In the genomic region with DNA sequence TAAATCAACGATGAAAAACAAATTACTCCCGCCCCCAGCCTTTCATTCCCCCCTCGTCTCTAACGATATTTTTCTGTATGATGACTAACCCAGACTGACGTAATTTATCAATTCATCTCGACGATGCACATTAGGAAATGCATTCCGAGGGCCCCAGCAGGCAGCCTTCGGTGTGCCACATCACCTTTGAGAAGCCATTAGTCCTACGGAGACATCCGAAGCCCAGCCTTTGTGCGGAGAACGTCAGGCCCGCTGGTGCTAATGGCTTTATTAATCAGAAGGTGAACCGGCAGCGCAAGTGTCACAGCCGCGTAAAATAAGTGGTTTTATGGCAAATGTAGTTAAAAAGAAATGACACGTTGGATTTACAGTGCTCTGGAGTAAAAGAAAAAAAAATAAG, we compare ENCODE assay signal across 18 mouse cellular contexts.
DNase-seq lines count a peak whose midpoint lies in the region; ATAC-seq lines count a peak whose summit lies in the region.
"Had no signal": no experiment of that assay in that cellular context is flagged by ENCODE, and none has a peak within 500 bp of the region (broad histone marks: within the 10 kb centered on the region; RNA-seq: fewer than 3 reads in every experiment).

No protein-coding gene starts in this region.

- WGBS in midbrain, embryonic 11.5 days: 77% methylated on average over 19 of the region's 19 CpGs
- 53% methylated on average over 19 of the region's 19 CpGs for WGBS in midbrain, embryonic 13.5 days
- WGBS in forebrain, embryonic 16.5 days: 29% methylated on average over 19 of the region's 19 CpGs
- 26% methylated on average over 19 of the region's 19 CpGs for WGBS in hindbrain, embryonic 16.5 days
- WGBS in neural tube, embryonic 15.5 days: 34% methylated on average over 19 of the region's 19 CpGs

- no peak overlapping the region for H3K4me3 ChIP-seq in midbrain, embryonic 11.5 days (ENCODE audit: low read depth, low read length)
- H3K4me3 ChIP-seq in midbrain, embryonic 13.5 days (replicated peaks): no peak overlapping the region
- no peak overlapping the region for H3K4me3 ChIP-seq in forebrain, embryonic 16.5 days (replicated peaks; ENCODE audit: low read length)
- H3K4me3 ChIP-seq in hindbrain, embryonic 16.5 days (ENCODE audit: low read length): no peak overlapping the region
- no peak overlapping the region for H3K4me3 ChIP-seq in neural tube, embryonic 15.5 days (replicated peaks)
- H3K4me3 ChIP-seq: embryonic facial prominence, embryonic 10.5 days; heart, adult 2 months; intestine, embryonic 15.5 days; limb, embryonic 13.5 days; liver, embryonic 13.5 days; lung, embryonic 15.5 days; stomach, embryonic 15.5 days had no signal

- no peaks in the 10 kb centered on the region for H3K27me3 ChIP-seq in midbrain, embryonic 11.5 days (ENCODE audit: control insufficient read depth, insufficient read depth, low read length)
- H3K27me3 ChIP-seq in midbrain, embryonic 13.5 days: no peaks in the 10 kb centered on the region
- no peaks in the 10 kb centered on the region for H3K27me3 ChIP-seq in forebrain, embryonic 16.5 days (replicated peaks; ENCODE audit: control insufficient read depth, insufficient read depth, low read length)
- H3K27me3 ChIP-seq in hindbrain, embryonic 16.5 days (replicated peaks; ENCODE audit: control insufficient read depth, insufficient read depth, low read length): no peaks in the 10 kb centered on the region
- 0 out of 2 replicates have a peak, but pooled peaks cover 3% of the 10 kb centered on the region for H3K27me3 ChIP-seq in neural tube, embryonic 15.5 days (replicated peaks)
- H3K27me3 ChIP-seq: intestine, embryonic 15.5 days; liver, embryonic 13.5 days; lung, embryonic 15.5 days; stomach, embryonic 15.5 days had no signal

- no peak overlapping the region for H3K4me2 ChIP-seq in midbrain, embryonic 11.5 days
- no peak overlapping the region; the same call in 1 of the 2 replicates for H3K4me2 ChIP-seq in midbrain, embryonic 13.5 days (replicated peaks)
- H3K4me2 ChIP-seq in forebrain, embryonic 16.5 days (ENCODE audit: low read length): peak overlapping the region; percentile 6; the same call in 1 of the 2 replicates
- peak overlapping the region; percentile 43 for H3K4me2 ChIP-seq in hindbrain, embryonic 16.5 days (ENCODE audit: low read length)
- H3K4me2 ChIP-seq in neural tube, embryonic 15.5 days: peak overlapping the region; percentile 29
- H3K4me2 ChIP-seq: intestine, embryonic 15.5 days; limb, embryonic 13.5 days; liver, embryonic 13.5 days; lung, embryonic 15.5 days; stomach, embryonic 15.5 days had no signal

- no peak overlapping the region for H3K9ac ChIP-seq in midbrain, embryonic 11.5 days (ENCODE audit: low read length)
- no peak overlapping the region for H3K9ac ChIP-seq in midbrain, embryonic 13.5 days (replicated peaks)
- no peak overlapping the region; the same call in 1 of the 2 replicates for H3K9ac ChIP-seq in forebrain, embryonic 16.5 days (replicated peaks; ENCODE audit: low read depth, low read length)
- no peak overlapping the region; the same call in 1 of the 2 replicates for H3K9ac ChIP-seq in hindbrain, embryonic 16.5 days (ENCODE audit: low read depth, low read length)
- no peak overlapping the region for H3K9ac ChIP-seq in neural tube, embryonic 15.5 days (replicated peaks)
- H3K9ac ChIP-seq: intestine, embryonic 15.5 days; limb, embryonic 13.5 days; liver, embryonic 13.5 days; lung, embryonic 15.5 days; stomach, embryonic 15.5 days had no signal

- H3K36me3 ChIP-seq in midbrain, embryonic 11.5 days (ENCODE audit: control insufficient read depth, insufficient read depth, low read length): no peaks in the 10 kb centered on the region
- no peaks in the 10 kb centered on the region for H3K36me3 ChIP-seq in midbrain, embryonic 13.5 days
- H3K36me3 ChIP-seq in forebrain, embryonic 16.5 days (ENCODE audit: control insufficient read depth, insufficient read depth): no peaks in the 10 kb centered on the region
- no peaks in the 10 kb centered on the region for H3K36me3 ChIP-seq in hindbrain, embryonic 16.5 days (ENCODE audit: control insufficient read depth, insufficient read depth, low read length)
- no peaks in the 10 kb centered on the region for H3K36me3 ChIP-seq in neural tube, embryonic 15.5 days
- H3K36me3 ChIP-seq: embryonic facial prominence, embryonic 10.5 days; intestine, embryonic 15.5 days; limb, embryonic 13.5 days; liver, embryonic 13.5 days; lung, embryonic 15.5 days; stomach, embryonic 15.5 days had no signal

- no peak for ATAC-seq in midbrain, embryonic 11.5 days (ENCODE audit: low FRiP score)
- ATAC-seq in midbrain, embryonic 13.5 days: no peak
- ATAC-seq in forebrain, embryonic 16.5 days: no peak
- no peak for ATAC-seq in hindbrain, embryonic 16.5 days
- ATAC-seq in neural tube, embryonic 15.5 days (ENCODE audit: low FRiP score): no peak
- ATAC-seq: intestine, embryonic 15.5 days had no signal

- H3K9me3 ChIP-seq in midbrain, embryonic 11.5 days (ENCODE audit: control insufficient read depth, low read length): no peaks in the 10 kb centered on the region
- no peaks in the 10 kb centered on the region for H3K9me3 ChIP-seq in midbrain, embryonic 13.5 days
- H3K9me3 ChIP-seq in forebrain, embryonic 16.5 days (ENCODE audit: control insufficient read depth, low read length): no peaks in the 10 kb centered on the region
- H3K9me3 ChIP-seq in hindbrain, embryonic 16.5 days (ENCODE audit: control insufficient read depth, low read length): no peaks in the 10 kb centered on the region
- no peaks in the 10 kb centered on the region for H3K9me3 ChIP-seq in neural tube, embryonic 15.5 days (replicated peaks)
- H3K9me3 ChIP-seq: embryonic facial prominence, embryonic 10.5 days; intestine, embryonic 15.5 days; limb, embryonic 13.5 days; liver, embryonic 13.5 days; lung, embryonic 15.5 days; stomach, embryonic 15.5 days had no signal

- H3K27ac ChIP-seq in midbrain, embryonic 11.5 days (ENCODE audit: low read depth, low read length): no peak overlapping the region
- H3K27ac ChIP-seq in midbrain, embryonic 13.5 days: no peak overlapping the region
- H3K27ac ChIP-seq in forebrain, embryonic 16.5 days (ENCODE audit: low read length): no peak overlapping the region
- no peak overlapping the region for H3K27ac ChIP-seq in hindbrain, embryonic 16.5 days (ENCODE audit: low read depth, low read length)
- no peak overlapping the region for H3K27ac ChIP-seq in neural tube, embryonic 15.5 days (replicated peaks)
- H3K27ac ChIP-seq: embryonic facial prominence, embryonic 10.5 days; heart, adult 2 months; intestine, embryonic 15.5 days; limb, embryonic 13.5 days; liver, embryonic 13.5 days; lung, embryonic 15.5 days; stomach, embryonic 15.5 days had no signal

- peak; percentile 17 for DNase-seq in midbrain, embryonic 11.5 days (ENCODE audit: low spot score, missing footprints)
- no peak for DNase-seq in lung, postnatal 10 days
- no peak for DNase-seq in urinary bladder, postnatal 25 days (ENCODE audit: low spot score)
- DNase-seq: cerebellum, adult 8-10 months; gastrocnemius, postnatal 14 days; heart, adult 2 months; heart, postnatal 36 days; liver, embryonic 13.5 days; thymus, adult 18-20 months had no signal

- no peaks in the 10 kb centered on the region for H3K4me1 ChIP-seq in midbrain, embryonic 11.5 days (ENCODE audit: control insufficient read depth, insufficient read depth, low read length)
- peaks cover 13% of the 10 kb centered on the region for H3K4me1 ChIP-seq in midbrain, embryonic 13.5 days (replicated peaks)
- H3K4me1 ChIP-seq in forebrain, embryonic 16.5 days (replicated peaks; ENCODE audit: control insufficient read depth, insufficient read depth, low read length): peaks cover 2% of the 10 kb centered on the region; the same call in 1 of the 2 replicates
- peaks cover 13% of the 10 kb centered on the region for H3K4me1 ChIP-seq in hindbrain, embryonic 16.5 days (ENCODE audit: control insufficient read depth, insufficient read depth, low read depth, low read length)
- H3K4me1 ChIP-seq in neural tube, embryonic 15.5 days: peaks cover 16% of the 10 kb centered on the region
- H3K4me1 ChIP-seq: embryonic facial prominence, embryonic 10.5 days; intestine, embryonic 15.5 days; liver, embryonic 13.5 days; lung, embryonic 15.5 days; stomach, embryonic 15.5 days had no signal

Comparison
In these comparisons a context has a peak if more than half of its experiments do, and no peak if none do; other contexts are left out.
1. H3K4me2 ChIP-seq: peak in forebrain, embryonic 16.5 days (single experiment), hindbrain, embryonic 16.5 days (single experiment) and neural tube, embryonic 15.5 days (single experiment); none in midbrain, embryonic 11.5 days (single experiment) and midbrain, embryonic 13.5 days (single experiment).